In the genomic region with DNA sequence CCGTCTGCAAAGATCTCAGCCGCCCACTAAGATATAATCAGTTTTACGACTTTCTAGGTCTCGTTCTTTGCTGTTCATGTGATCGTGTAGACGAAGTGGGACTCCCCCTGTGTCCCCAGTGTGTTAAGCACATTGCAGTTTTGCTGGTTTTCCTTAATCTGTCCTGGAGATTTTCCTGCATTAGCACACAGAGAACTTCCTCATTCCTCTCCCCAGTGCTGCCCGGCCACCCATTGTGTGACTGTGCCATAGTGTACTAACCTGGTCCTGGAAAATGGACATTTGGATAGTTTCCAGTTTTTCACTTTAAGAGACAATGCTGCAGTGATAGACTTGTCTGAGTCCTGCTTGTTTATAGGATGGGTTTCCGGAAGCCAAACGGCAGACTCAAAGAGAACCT, we compare ENCODE assay signal across 20 mouse cellular contexts.
"Had no signal": no experiment of that assay in that cellular context is flagged by ENCODE, and none has a peak within 500 bp of the region (broad histone marks: within the 10 kb centered on the region; RNA-seq: fewer than 3 reads in every experiment).

No protein-coding gene starts in this region.

- H3K27ac ChIP-seq: limb, embryonic 12.5 days; limb, embryonic 15.5 days; liver, embryonic 14.5 days; midbrain, embryonic 10.5 days; midbrain, embryonic 13.5 days had no signal

- DNase-seq: kidney, adult 2 months; kidney, postnatal 14 days; kidney, postnatal 4 days; left cerebral cortex, postnatal 4 days; liver, postnatal 0 days; lung, embryonic 14.5 days; lung, postnatal 36 days; right cerebral cortex, adult 18-20 months; right cerebral cortex, postnatal 14 days; right cerebral cortex, postnatal 4 days; thymus, adult 2 months; thymus, postnatal 14 days; thymus, postnatal 4 days had no signal

- H3K4me1 ChIP-seq: limb, embryonic 12.5 days; megakaryocyte, embryonic 14.5 days; midbrain, embryonic 10.5 days had no signal

- ATAC-seq: liver, postnatal 0 days; midbrain, embryonic 13.5 days had no signal

- H3K36me3 ChIP-seq: limb, embryonic 12.5 days; limb, embryonic 15.5 days; midbrain, embryonic 10.5 days; midbrain, embryonic 13.5 days had no signal

- H3K9ac ChIP-seq: limb, embryonic 12.5 days; limb, embryonic 15.5 days; liver, embryonic 14.5 days; liver, postnatal 0 days; lung, embryonic 14.5 days; midbrain, embryonic 13.5 days had no signal

- H3K4me3 ChIP-seq: limb, embryonic 12.5 days; limb, embryonic 15.5 days; megakaryocyte, embryonic 14.5 days; midbrain, embryonic 10.5 days; midbrain, embryonic 13.5 days had no signal

- H3K4me2 ChIP-seq: limb, embryonic 12.5 days; limb, embryonic 15.5 days; liver, embryonic 11.5 days; lung, embryonic 14.5 days; midbrain, embryonic 13.5 days had no signal

- H3K9me3 ChIP-seq: limb, embryonic 12.5 days; limb, embryonic 15.5 days; megakaryocyte, embryonic 14.5 days; midbrain, embryonic 10.5 days; midbrain, embryonic 13.5 days had no signal

- H3K27me3 ChIP-seq: limb, embryonic 12.5 days; limb, embryonic 15.5 days; midbrain, embryonic 13.5 days had no signal
